Mouse (Mus musculus) liver, embryonic 11.5 days (tissue): ENCODE data around the gene Fam71e1. TPM values are rescaled to one million over a fixed set of nuclear protein-coding genes. Genes with fewer than 3 reads are reported as not detected.

Source experiments
- ATAC-seq: fragments of 200-750 bp; cut with Nextera tagmentation; replicated peaks from 2 replicates; pipeline ENCODE4 v1.8.0; 2017; ENCODE audit warnings: moderate number of reproducible peaks, mild to moderate bottlenecking, moderate TSS enrichment, moderate library complexity; ENCODE audit not compliant: low FRiP score
- DNase-seq: peaks from one replicate; pipeline ENCODE4 v3.0.0-alpha.2; 2017; ENCODE audit warnings: low spot score
- H3K27ac ChIP-seq: fragments of 300-500 bp; sonication (generic); 2 replicates; pipeline ENCODE4 v1.5.1; 2014; ENCODE audit warnings: mild to moderate bottlenecking, low read depth, low read length, control low read depth
- H3K27me3 ChIP-seq: fragments of 300-500 bp; sonication (generic); replicated peaks from 2 replicates; pipeline ENCODE4 v1.6.1; 2014; ENCODE audit warnings: low read length, mixed read lengths; ENCODE audit not compliant: control insufficient read depth, insufficient read depth
- H3K36me3 ChIP-seq: fragments of 300-500 bp; sonication (generic); 2 replicates; pipeline ENCODE4 v1.6.1; 2014; ENCODE audit warnings: mild to moderate bottlenecking, low read length, moderate library complexity, mixed read lengths; ENCODE audit not compliant: control insufficient read depth, insufficient read depth
- H3K4me1 ChIP-seq: fragments of 300-500 bp; sonication (generic); replicated peaks from 2 replicates; pipeline ENCODE4 v1.6.1; 2014; ENCODE audit warnings: low read length, mixed read lengths; ENCODE audit not compliant: control insufficient read depth, insufficient read depth
- H3K4me2 ChIP-seq: fragments of 300-500 bp; sonication (generic); 2 replicates; pipeline ENCODE4 v1.6.1; 2014; ENCODE audit warnings: mild to moderate bottlenecking, control low read depth, moderate library complexity
- H3K4me3 ChIP-seq: fragments of 300-500 bp; sonication (generic); 2 replicates; pipeline ENCODE4 v1.5.1; 2014; ENCODE audit warnings: low read depth, low read length, control low read depth
- H3K9ac ChIP-seq: fragments of 300-500 bp; sonication (generic); 2 replicates; pipeline ENCODE4 v1.6.1; 2014; ENCODE audit warnings: low read depth, low read length, control low read depth
- H3K9me3 ChIP-seq: fragments of 300-500 bp; sonication (generic); 2 replicates; pipeline ENCODE4 v1.6.1; 2016; ENCODE audit warnings: low read length, inconsistent platforms, mixed read lengths; ENCODE audit not compliant: control insufficient read depth
- WGBS: fragments of 180-500 bp; shearing (Covaris S2); extraction: QIAGEN DNeasy Blood & Tissue Kit; methylation state at CpG from one replicate; pipeline ENCODE4 v1.1.7; 2014; 5-methylcytosine and 5-hydroxymethylcytosine counted together
- polyA plus RNA-seq: library from polyadenylated mRNA; unstranded; fragments of >200 nt; fragmentation: Nextera tagmentation; extraction: Ambion mirVana; gene quantifications from 2 replicates; pipeline ENCODE4 v1.2.1, GENCODE M21; 2014

Fam71e1 gene
- polyA plus RNA-seq, 1 experiment from 2014 or later = 5.9 TPM

GRCm38 (mm10) chr7:44491391-44491790 lies 5.0 kb upstream of the Fam71e1 start:
- H3K4me1 ChIP-seq = peaks cover 10% of the 10 kb centered on the region; the same call in 1 of the 2 replicates
- H3K36me3 ChIP-seq = peaks cover 26% of the 10 kb centered on the region
- H3K27me3 ChIP-seq = no peaks in the 10 kb centered on the region
- H3K4me3 ChIP-seq = no peak overlapping the region
- no peak overlapping the region for H3K4me2 ChIP-seq
- no peak for DNase-seq
- no peaks in the 10 kb centered on the region for H3K9me3 ChIP-seq
- ATAC-seq = no peak
- no peak overlapping the region for H3K9ac ChIP-seq
- no peak overlapping the region for H3K27ac ChIP-seq
- 95% methylated on average over 5 of the region's 5 CpGs for WGBS

GRCm38 (mm10) chr7:44492166-44492826 lies 4.1 kb upstream of the Fam71e1 start:
- Histone ChIP-seq H3K9ac (no peak overlapping the region), H3K4me1 (peaks cover 14% of the 10 kb centered on the region; the same call in 1 of the 2 replicates), H3K4me2 (no peak overlapping the region), H3K36me3 (peaks cover 26% of the 10 kb centered on the region), H3K4me3 (no peak overlapping the region), H3K27me3 (no peaks in the 10 kb centered on the region), H3K9me3 (no peaks in the 10 kb centered on the region), H3K27ac (no peak overlapping the region)
- no peak for DNase-seq
- 90% methylated on average over 21 of the region's 21 CpGs for WGBS
- no peak for ATAC-seq

- peak overlapping the region; percentile 88 for H3K4me2 ChIP-seq
- no peak for ATAC-seq
- peak overlapping the region; percentile 5; the same call in 1 of the 2 replicates for H3K4me3 ChIP-seq
- peak overlapping the region; percentile 78; the same call in 1 of the 2 replicates for H3K9ac ChIP-seq
- H3K27me3 ChIP-seq = peaks cover under 1% of the 10 kb centered on the region; the same call in 1 of the 2 replicates
- peaks cover 23% of the 10 kb centered on the region for H3K36me3 ChIP-seq
- no peak for DNase-seq
- H3K4me1 ChIP-seq = peaks cover 14% of the 10 kb centered on the region; the same call in 1 of the 2 replicates
- WGBS = 87% methylated on average over 12 of the region's 12 CpGs
- no peaks in the 10 kb centered on the region for H3K9me3 ChIP-seq
- no peak overlapping the region for H3K27ac ChIP-seq
Observed at GRCm38 (mm10) chr7:44494681-44495080, 1.7 kb upstream of the Fam71e1 start.

- Histone ChIP-seq H3K27me3 (peaks cover 4% of the 10 kb centered on the region; the same call in 1 of the 2 replicates), H3K9ac (peak overlapping the region; percentile 78), H3K27ac (no peak overlapping the region), H3K9me3 (no peaks in the 10 kb centered on the region), H3K4me2 (peak overlapping the region; percentile 88), H3K36me3 (peaks cover 20% of the 10 kb centered on the region), H3K4me3 (peak overlapping the region; percentile 59), H3K4me1 (peaks cover 14% of the 10 kb centered on the region; the same call in 1 of the 2 replicates)
- ATAC-seq = no peak
- WGBS = 87% methylated on average over 7 of the region's 7 CpGs
- DNase-seq = no peak
Observed at GRCm38 (mm10) chr7:44495086-44495485, 1.3 kb upstream of the Fam71e1 start.

DNA sequence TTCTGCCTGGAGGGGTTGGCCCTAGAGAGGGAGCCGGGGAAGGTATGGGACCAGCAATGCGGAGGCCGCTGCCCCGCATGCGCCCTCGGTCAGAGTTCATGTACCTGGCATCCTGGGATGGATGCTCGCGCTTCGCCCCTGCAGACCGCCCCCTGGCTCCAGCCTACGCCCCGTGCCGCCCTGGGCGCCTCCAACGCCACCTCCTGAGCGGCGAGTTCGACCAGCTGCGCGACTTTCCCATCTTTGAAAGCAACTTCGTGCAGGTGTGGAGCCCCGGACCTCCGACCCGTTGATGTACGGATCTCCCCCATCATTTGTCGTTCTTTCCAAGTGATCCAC lies 359 bp downstream of the Fam71e1 start:
- peak overlapping the region; percentile 74 for H3K9ac ChIP-seq
- peak overlapping the region; percentile 88 for H3K4me2 ChIP-seq
- peak; percentile 65 for ATAC-seq
- no peaks in the 10 kb centered on the region for H3K9me3 ChIP-seq
- peaks cover 8% of the 10 kb centered on the region for H3K36me3 ChIP-seq
- peaks cover 6% of the 10 kb centered on the region; the same call in 1 of the 2 replicates for H3K27me3 ChIP-seq
- no peak for DNase-seq
- H3K27ac ChIP-seq = peak overlapping the region; percentile 80
- peak overlapping the region; percentile 59 for H3K4me3 ChIP-seq
- 1% methylated on average over 26 of the region's 26 CpGs for WGBS
- peaks cover 14% of the 10 kb centered on the region; the same call in 1 of the 2 replicates for H3K4me1 ChIP-seq

- 72% methylated on average over 10 of the region's 10 CpGs for WGBS
- Histone ChIP-seq H3K9ac (peak overlapping the region; percentile 74), H3K4me1 (peaks cover 14% of the 10 kb centered on the region; the same call in 1 of the 2 replicates), H3K36me3 (peaks cover 3% of the 10 kb centered on the region; the same call in 1 of the 2 replicates), H3K4me3 (peak overlapping the region; percentile 59), H3K4me2 (peak overlapping the region; percentile 88), H3K27ac (peak overlapping the region; percentile 80; the same call in 1 of the 2 replicates), H3K9me3 (no peaks in the 10 kb centered on the region), H3K27me3 (peaks cover 6% of the 10 kb centered on the region; the same call in 1 of the 2 replicates)
- ATAC-seq (no peak), DNase-seq (no peak)
Observed at GRCm38 (mm10) chr7:44497361-44498055, 1.1 kb downstream of the Fam71e1 start.

DNA sequence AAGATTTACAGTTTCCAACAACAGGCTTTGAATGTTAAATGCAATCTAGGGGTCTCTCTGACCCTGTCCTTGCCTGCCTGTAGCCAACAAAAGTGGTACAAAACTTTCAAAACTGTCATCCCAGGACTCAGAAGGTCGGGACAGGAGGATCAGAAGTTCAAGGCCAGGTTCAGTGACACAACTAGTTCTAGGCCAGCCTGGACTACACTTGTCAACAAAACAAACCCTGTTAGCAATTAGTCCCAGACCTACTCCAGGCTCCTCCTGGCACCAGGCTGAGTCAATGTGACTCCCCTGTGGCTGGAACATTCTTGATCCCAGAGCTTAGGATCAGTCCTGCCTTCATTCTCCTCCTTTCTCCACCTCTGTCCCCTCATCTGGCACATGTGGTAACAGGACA lies 2.5 kb downstream of the Fam71e1 start:
- whole genome bisulfite sequencing = 57% methylated on average over 1 of the region's 1 CpGs
- Histone ChIP-seq H3K9me3 (no peaks in the 10 kb centered on the region), H3K4me3 (no peak overlapping the region), H3K4me1 (peaks cover 14% of the 10 kb centered on the region; the same call in 1 of the 2 replicates), H3K4me2 (no peak overlapping the region), H3K36me3 (peaks cover 2% of the 10 kb centered on the region; the same call in 1 of the 2 replicates), H3K27me3 (peaks cover 6% of the 10 kb centered on the region; the same call in 1 of the 2 replicates), H3K27ac (no peak overlapping the region), H3K9ac (no peak overlapping the region)
- ATAC-seq (no peak), DNase-seq (no peak)

DNA sequence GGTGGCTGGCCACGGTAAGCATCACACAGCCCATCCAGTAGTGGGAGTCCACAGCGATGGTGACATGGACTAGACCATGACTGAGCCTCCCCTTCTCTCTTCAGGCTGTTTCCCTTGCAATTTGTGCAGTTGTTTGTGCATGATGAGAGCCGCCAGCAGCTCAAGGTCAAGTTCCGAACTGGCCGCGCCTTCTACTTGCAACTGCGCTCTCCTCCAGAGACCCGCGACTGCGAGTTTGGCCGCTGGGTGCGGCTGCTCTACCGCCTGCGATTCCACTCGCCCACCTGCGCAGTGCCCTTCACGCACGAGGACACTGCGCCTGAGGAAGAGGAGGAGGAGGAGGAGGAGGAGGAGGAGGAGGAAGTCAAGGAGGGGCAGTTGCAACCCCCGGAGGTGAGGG lies 3.7 kb downstream of the Fam71e1 start:
- Histone ChIP-seq H3K4me3 (no peak overlapping the region), H3K9me3 (no peaks in the 10 kb centered on the region), H3K4me2 (no peak overlapping the region), H3K9ac (no peak overlapping the region), H3K27me3 (peaks cover 6% of the 10 kb centered on the region; the same call in 1 of the 2 replicates), H3K4me1 (peaks cover 10% of the 10 kb centered on the region; the same call in 1 of the 2 replicates), H3K27ac (no peak overlapping the region), H3K36me3 (no peaks in the 10 kb centered on the region)
- no peak for ATAC-seq
- 50% methylated on average over 20 of the region's 20 CpGs for WGBS
- DNase-seq = no peak
